In genomic region chr13:60178416-60178815, GRCm38 (mm10) we compare ENCODE assay signal across 8 mouse cellular contexts. TPM values are rescaled to one million over a fixed set of nuclear protein-coding genes. Genes with fewer than 3 reads are reported as not detected.
DNase-seq lines count a peak whose midpoint lies in the region; ATAC-seq and TF ChIP-seq lines count a peak whose summit lies in the region.

No protein-coding gene starts in this region.

- TF ChIP-seq CTCF in embryonic fibroblast, embryonic 13.5 days (IDR thresholded peaks at IDR 0.05; ENCODE audit: borderline replicate concordance, insufficient read depth, low read length): peak; percentile 95

- H3K9ac ChIP-seq in kidney, embryonic 14.5 days (ENCODE audit: low read depth, low read length): peak overlapping the region; percentile 56
- H3K9ac ChIP-seq in limb, embryonic 13.5 days: peak overlapping the region; percentile 60
- peak overlapping the region; percentile 29; the same call in 1 of the 2 replicates for H3K9ac ChIP-seq in midbrain, embryonic 14.5 days (replicated peaks; ENCODE audit: low read length)

- peaks cover 55% of the 10 kb centered on the region for H3K27me3 ChIP-seq in erythroblast, embryonic 14.5 days (ENCODE audit: control insufficient read depth)
- no peaks in the 10 kb centered on the region for H3K27me3 ChIP-seq in heart, embryonic 10.5 days (ENCODE audit: insufficient read depth, poor library complexity, severe bottlenecking)
- no peaks in the 10 kb centered on the region for H3K27me3 ChIP-seq in kidney, embryonic 14.5 days (ENCODE audit: control insufficient read depth, insufficient read depth, low read length)
- no peaks in the 10 kb centered on the region for H3K27me3 ChIP-seq in limb, embryonic 13.5 days
- H3K27me3 ChIP-seq in midbrain, embryonic 14.5 days (ENCODE audit: control insufficient read depth, insufficient read depth, low read length): no peaks in the 10 kb centered on the region
- H3K27me3 ChIP-seq in splenic B cell, adult 2 months (ENCODE audit: control insufficient read depth, insufficient read depth, low read length, poor library complexity, severe bottlenecking): no peaks in the 10 kb centered on the region

- H3K9me3 ChIP-seq in erythroblast, embryonic 14.5 days (ENCODE audit: control insufficient read depth, low read length): peaks cover 6% of the 10 kb centered on the region; the same call in 1 of the 2 replicates
- H3K9me3 ChIP-seq in heart, embryonic 10.5 days: peaks cover 3% of the 10 kb centered on the region; the same call in 1 of the 2 replicates
- H3K9me3 ChIP-seq in kidney, embryonic 14.5 days (ENCODE audit: control insufficient read depth, low read length): no peaks in the 10 kb centered on the region
- no peaks in the 10 kb centered on the region for H3K9me3 ChIP-seq in limb, embryonic 13.5 days
- no peaks in the 10 kb centered on the region for H3K9me3 ChIP-seq in midbrain, embryonic 14.5 days (ENCODE audit: control insufficient read depth, low read length)

- DNase-seq in heart, embryonic 10.5 days (ENCODE audit: low spot score): peak; percentile 93
- peak; percentile 95 for DNase-seq in midbrain, embryonic 14.5 days
- peak; percentile 1 for DNase-seq in splenic B cell, adult 2 months (ENCODE audit: low read depth, low spot score)

- no peaks in the 10 kb centered on the region for H3K36me3 ChIP-seq in erythroblast, embryonic 14.5 days (ENCODE audit: control insufficient read depth)
- no peaks in the 10 kb centered on the region for H3K36me3 ChIP-seq in heart, embryonic 10.5 days
- H3K36me3 ChIP-seq in kidney, embryonic 14.5 days (ENCODE audit: control insufficient read depth, insufficient read depth, low read length): no peaks in the 10 kb centered on the region
- peaks cover 17% of the 10 kb centered on the region for H3K36me3 ChIP-seq in limb, embryonic 13.5 days
- H3K36me3 ChIP-seq in midbrain, embryonic 14.5 days (ENCODE audit: control insufficient read depth, insufficient read depth, low read length): no peaks in the 10 kb centered on the region
- no peaks in the 10 kb centered on the region for H3K36me3 ChIP-seq in splenic B cell, adult 2 months (ENCODE audit: control insufficient read depth, insufficient read depth, low read length, poor library complexity, severe bottlenecking)

- WGBS in heart, embryonic 10.5 days: under 1% methylated on average over 15 of the region's 15 CpGs
- under 1% methylated on average over 15 of the region's 15 CpGs for WGBS in kidney, embryonic 14.5 days
- under 1% methylated on average over 15 of the region's 15 CpGs for WGBS in limb, embryonic 13.5 days
- under 1% methylated on average over 15 of the region's 15 CpGs for WGBS in midbrain, embryonic 14.5 days

- no peak for ATAC-seq in erythroblast, adult 5-6 weeks (replicated peaks; ENCODE audit: low FRiP score, poor library complexity, severe bottlenecking)
- ATAC-seq in kidney, embryonic 14.5 days (ENCODE audit: low FRiP score, low TSS enrichment): 0 out of 2 replicates have a peak, but pooled peaks have one; percentile 1
- no peak; the same call in 1 of the 2 replicates for ATAC-seq in limb, embryonic 13.5 days (ENCODE audit: low FRiP score, low read depth)
- no peak for ATAC-seq in midbrain, embryonic 14.5 days (ENCODE audit: low FRiP score, low TSS enrichment)

- no peaks in the 10 kb centered on the region; the same call in 1 of the 2 replicates for H3K4me1 ChIP-seq in erythroblast, embryonic 14.5 days (ENCODE audit: control insufficient read depth)
- no peaks in the 10 kb centered on the region for H3K4me1 ChIP-seq in embryonic fibroblast, embryonic 13.5 days (ENCODE audit: control insufficient read depth, insufficient read depth, low read length)
- peaks cover 16% of the 10 kb centered on the region for H3K4me1 ChIP-seq in heart, embryonic 10.5 days
- peaks cover 2% of the 10 kb centered on the region; the same call in 1 of the 2 replicates for H3K4me1 ChIP-seq in kidney, embryonic 14.5 days (ENCODE audit: control insufficient read depth, insufficient read depth, low read length)
- H3K4me1 ChIP-seq in limb, embryonic 13.5 days: peaks cover 15% of the 10 kb centered on the region
- H3K4me1 ChIP-seq in midbrain, embryonic 14.5 days (ENCODE audit: control insufficient read depth, insufficient read depth, low read length): peaks cover 21% of the 10 kb centered on the region; the same call in 1 of the 2 replicates

- peak overlapping the region; percentile 53 for H3K27ac ChIP-seq in embryonic fibroblast, embryonic 13.5 days (ENCODE audit: insufficient read depth, low read length)
- H3K27ac ChIP-seq in heart, embryonic 10.5 days: peak overlapping the region; percentile 96
- H3K27ac ChIP-seq in kidney, embryonic 14.5 days (ENCODE audit: low read depth, low read length): peak overlapping the region; percentile 99
- H3K27ac ChIP-seq in limb, embryonic 13.5 days: peak overlapping the region; percentile 95
- peak overlapping the region; percentile 49 for H3K27ac ChIP-seq in midbrain, embryonic 14.5 days (replicated peaks; ENCODE audit: low read depth, low read length)

- peak; percentile 47; the same call in 1 of the 2 replicates for TF ChIP-seq POLR2A in embryonic fibroblast, embryonic 13.5 days (IDR thresholded peaks at IDR 0.05; ENCODE audit: low read depth, low read length)

- H3K4me2 ChIP-seq in kidney, embryonic 14.5 days (replicated peaks; ENCODE audit: low read depth, low read length): peak overlapping the region; percentile 72
- peak overlapping the region; percentile 75 for H3K4me2 ChIP-seq in limb, embryonic 13.5 days (replicated peaks)
- peak overlapping the region; percentile 86 for H3K4me2 ChIP-seq in midbrain, embryonic 14.5 days (ENCODE audit: low read length)

- H3K4me3 ChIP-seq in erythroblast, embryonic 14.5 days (replicated peaks): peak overlapping the region; percentile 14
- H3K4me3 ChIP-seq in embryonic fibroblast, embryonic 13.5 days (ENCODE audit: insufficient read depth, low read length): peak overlapping the region; percentile 89
- peak overlapping the region; percentile 77 for H3K4me3 ChIP-seq in heart, embryonic 10.5 days
- H3K4me3 ChIP-seq in kidney, embryonic 14.5 days (ENCODE audit: low read length): peak overlapping the region; percentile 82
- H3K4me3 ChIP-seq in limb, embryonic 13.5 days: peak overlapping the region; percentile 98
- H3K4me3 ChIP-seq in midbrain, embryonic 14.5 days (replicated peaks; ENCODE audit: low read depth, low read length): peak overlapping the region; percentile 79

RNA-seq across cellular contexts. Expression of gene Gas1, which starts 1.3 kb away (rescaled TPM):
- not detected in 2 replicates for polyA plus RNA-seq in erythroblast, embryonic 14.5 days (2012)
- total RNA-seq in erythroblast, adult 5-6 weeks (2015; ENCODE audit: low replicate concordance): not detected in 2 replicates
- total RNA-seq in erythroblast, adult 5-6 weeks (2017; ENCODE audit: low replicate concordance): not detected in 2 replicates
- 74.0 and 241 TPM in 2 replicates for polyA plus RNA-seq in embryonic fibroblast, embryonic 13.5 days (2011; ENCODE audit: insufficient read length, low read depth, missing spikeins)
- polyA plus RNA-seq in heart, embryonic 10.5 days (2016; fragmentation: Nextera tagmentation; extraction: Ambion mirVana): 27.4 and 71.7 TPM in 2 replicates
- 143 and 146 TPM in 2 replicates for polyA plus RNA-seq in kidney, embryonic 14.5 days (2014; fragmentation: Nextera tagmentation; extraction: Ambion mirVana)
- polyA plus RNA-seq in limb, embryonic 13.5 days (2015; fragmentation: Nextera tagmentation; extraction: Ambion mirVana): 264 and 265 TPM in 2 replicates
- 13.8 and 24.2 TPM in 2 replicates for polyA plus RNA-seq in midbrain, embryonic 14.5 days (2014; fragmentation: Nextera tagmentation; extraction: Ambion mirVana)

Comparison
In these comparisons a context has a peak if more than half of its experiments do, and no peak if none do; other contexts are left out.
1. H3K4me3 ChIP-seq: peak in every context shown above with its lines; median percentile 98 in limb, embryonic 13.5 days; 89 in embryonic fibroblast, embryonic 13.5 days; 82 in kidney, embryonic 14.5 days; 79 in midbrain, embryonic 14.5 days; 77 in heart, embryonic 10.5 days; 14 in erythroblast, embryonic 14.5 days.
2. H3K27ac ChIP-seq: peak in every context shown above with its lines; median percentile 99 in kidney, embryonic 14.5 days; 96 in heart, embryonic 10.5 days; 95 in limb, embryonic 13.5 days; 53 in embryonic fibroblast, embryonic 13.5 days; 49 in midbrain, embryonic 14.5 days.
3. DNase-seq: peak in every context shown above with its lines; median percentile 95 in midbrain, embryonic 14.5 days; 93 in heart, embryonic 10.5 days; 1 in splenic B cell, adult 2 months.
4. RNA of gene Gas1, which starts 1.3 kb away (polyA plus RNA-seq): 264 to 265 TPM in limb, embryonic 13.5 days, 74.0 to 241 TPM in embryonic fibroblast, embryonic 13.5 days, 143 to 146 TPM in kidney, embryonic 14.5 days, 27.4 to 71.7 TPM in heart, embryonic 10.5 days and 13.8 to 24.2 TPM in midbrain, embryonic 14.5 days; not detected in erythroblast, embryonic 14.5 days; every median in the first group is over 10 times any median in the second.
5. Peak in every context shown above with its lines, with median percentiles within 50 percentile points of each other: H3K4me2 ChIP-seq and H3K9ac ChIP-seq.